Mouse (Mus musculus) stomach, postnatal 0 days (tissue): ENCODE data around the gene Trpm8. TPM values are rescaled to one million over a fixed set of nuclear protein-coding genes. Genes with fewer than 3 reads are reported as not detected.

Experiments used
- ATAC-seq: fragments of 200-750 bp; cut with Nextera tagmentation; 2 replicates; pipeline ENCODE4 v1.8.0; 2017; ENCODE audit not compliant: low FRiP score, low TSS enrichment
- DNase-seq: peaks from one replicate; pipeline ENCODE4 v3.0.0-alpha.2; 2016; ENCODE audit warnings: low spot score
- H3K27ac ChIP-seq: fragments of 300-500 bp; sonication (generic); replicated peaks from 2 replicates; pipeline ENCODE4 v1.5.1; 2014; ENCODE audit warnings: mild to moderate bottlenecking, control low read depth
- H3K27me3 ChIP-seq: fragments of 300-500 bp; sonication (generic); 2 replicates; pipeline ENCODE4 v1.6.1; 2014; ENCODE audit warnings: low read length; ENCODE audit not compliant: control insufficient read depth, insufficient read depth
- H3K36me3 ChIP-seq: fragments of 300-500 bp; sonication (generic); 2 replicates; pipeline ENCODE4 v1.6.1; 2014; ENCODE audit warnings: low read length, mixed read lengths; ENCODE audit not compliant: control insufficient read depth, insufficient read depth
- H3K4me1 ChIP-seq: fragments of 300-500 bp; sonication (generic); replicated peaks from 2 replicates; pipeline ENCODE4 v1.6.1; 2014; ENCODE audit warnings: antibody characterized with exemption; ENCODE audit not compliant: control insufficient read depth, insufficient read depth
- H3K4me2 ChIP-seq: fragments of 300-500 bp; sonication (generic); replicated peaks from 2 replicates; pipeline ENCODE4 v1.6.1; 2014; ENCODE audit warnings: low read depth, mild to moderate bottlenecking, control low read depth, moderate library complexity
- H3K4me3 ChIP-seq: fragments of 300-500 bp; sonication (generic); 2 replicates; pipeline ENCODE4 v1.5.1; 2014; ENCODE audit warnings: low read depth, low read length, control low read depth
- H3K9ac ChIP-seq: fragments of 300-500 bp; sonication (generic); 2 replicates; pipeline ENCODE4 v1.6.1; 2014; ENCODE audit warnings: mild to moderate bottlenecking, low read length, control low read depth, mixed read lengths
- H3K9me3 ChIP-seq: fragments of 300-500 bp; sonication (generic); 2 replicates; pipeline ENCODE4 v1.6.1; 2016; ENCODE audit warnings: low read length; ENCODE audit not compliant: control insufficient read depth
- CTCF ChIP-seq: IDR thresholded peaks from 2 replicates; pipeline ENCODE4 v1.5.1; 2016; ENCODE audit warnings: antibody characterized with exemption, low read depth, mild to moderate bottlenecking, moderate library complexity
- EP300 ChIP-seq: optimal IDR thresholded peaks from 2 replicates; pipeline ENCODE3; 2016; ENCODE audit warnings: antibody characterized with exemption
- WGBS: fragments of 180-500 bp; shearing (Covaris S2); extraction: QIAGEN DNeasy Blood & Tissue Kit; methylation state at CpG from one replicate; pipeline ENCODE4 v1.1.7; 2014; 5-methylcytosine and 5-hydroxymethylcytosine counted together
- polyA plus RNA-seq: library from polyadenylated mRNA; unstranded; fragments of >200 nt; fragmentation: Nextera tagmentation; extraction: Ambion mirVana; gene quantifications from 2 replicates; pipeline ENCODE4 v1.2.1, GENCODE M21; 2015

Gene Trpm8
- polyA plus RNA-seq, 1 experiment from 2014 or later = 0.06 TPM

DNA sequence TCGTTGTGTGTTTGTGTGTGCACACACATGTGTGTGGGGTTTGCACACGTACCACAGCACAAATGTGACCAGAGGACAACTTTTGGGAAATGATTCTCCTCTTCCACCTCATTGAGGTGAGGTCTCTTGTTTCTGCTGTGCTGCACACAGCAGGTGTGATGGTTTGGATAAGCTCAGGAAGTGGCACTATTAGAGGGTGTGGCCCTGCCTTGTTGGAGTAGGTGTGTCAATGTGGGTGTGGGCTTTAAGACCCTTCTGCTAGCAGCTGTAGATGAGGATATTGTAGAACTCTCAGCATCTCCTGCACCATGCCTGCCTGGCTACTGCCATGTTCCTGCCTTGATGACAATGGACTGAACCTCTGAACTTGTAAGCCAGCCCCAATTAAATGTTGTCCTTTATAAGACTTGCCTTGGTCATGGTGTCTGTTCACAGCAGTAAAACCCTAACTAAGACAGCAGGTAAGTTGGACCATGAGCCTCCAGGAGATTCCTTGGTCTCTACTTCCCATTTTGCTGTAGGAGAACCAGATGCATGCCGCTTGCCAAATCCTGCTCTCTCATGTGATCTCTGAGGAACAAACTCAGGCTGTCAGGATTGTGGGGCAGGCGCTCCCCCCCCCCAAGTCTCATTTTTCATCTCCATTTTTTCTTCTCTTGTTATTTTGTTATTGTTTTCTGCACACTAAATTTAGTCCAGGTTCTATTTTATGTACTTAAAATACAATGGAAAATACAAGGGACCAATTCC lies 18.9 kb downstream of the Trpm8 start:
- H3K9me3 ChIP-seq = peaks cover 29% of the 10 kb centered on the region
- H3K9ac ChIP-seq = no peak overlapping the region
- no peaks in the 10 kb centered on the region for H3K4me1 ChIP-seq
- DNase-seq (peak; percentile 25), ATAC-seq (peak; percentile 18; the same call in 1 of the 2 replicates)
- no peak overlapping the region for H3K4me2 ChIP-seq
- no peak overlapping the region for H3K4me3 ChIP-seq
- TF ChIP-seq CTCF (no peak), EP300 (no peak)
- no peak overlapping the region for H3K27ac ChIP-seq
- no peaks in the 10 kb centered on the region for H3K27me3 ChIP-seq
- 73% methylated on average over 4 of the region's 4 CpGs for WGBS
- H3K36me3 ChIP-seq = no peaks in the 10 kb centered on the region

DNA sequence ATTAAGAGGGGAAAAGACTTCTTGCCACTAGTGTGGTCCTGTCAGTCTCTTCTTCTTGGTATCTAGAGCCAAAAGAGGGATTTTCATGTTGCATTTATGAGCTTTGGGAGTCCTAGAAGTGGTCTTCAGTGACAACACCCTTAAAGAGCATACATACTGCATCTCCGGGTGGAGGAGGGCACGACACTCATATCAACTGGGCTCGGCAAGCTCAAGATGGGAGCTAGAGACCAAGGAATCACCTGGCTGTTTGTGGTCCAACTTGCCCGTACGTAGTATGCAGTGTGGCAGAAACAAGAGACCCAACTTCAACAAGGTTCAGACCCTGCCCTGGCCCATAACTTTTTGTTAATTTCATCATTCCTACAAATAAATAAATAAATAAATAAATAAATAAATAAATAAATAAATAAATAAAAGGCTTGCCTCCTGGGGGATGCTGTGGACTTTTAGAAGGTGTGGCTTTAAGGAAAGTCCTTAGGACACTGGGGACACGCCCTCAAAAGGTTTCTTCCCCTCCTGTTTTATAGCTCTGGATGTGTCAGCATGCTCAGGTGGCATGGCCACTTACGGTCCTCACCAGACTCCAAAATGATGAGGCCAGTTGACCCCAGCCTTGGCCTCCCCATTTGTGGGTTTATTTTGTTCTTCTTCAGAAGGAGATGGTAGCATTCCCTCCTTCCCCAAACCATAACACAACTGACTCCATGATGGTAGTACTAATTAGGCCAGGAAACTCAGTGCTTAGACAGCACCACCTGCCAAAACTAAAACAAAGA lies 20.2 kb downstream of the Trpm8 start:
- WGBS = 65% methylated on average over 7 of the region's 7 CpGs
- TF ChIP-seq EP300 (no peak), CTCF (no peak)
- no peak overlapping the region for H3K4me2 ChIP-seq

DNA sequence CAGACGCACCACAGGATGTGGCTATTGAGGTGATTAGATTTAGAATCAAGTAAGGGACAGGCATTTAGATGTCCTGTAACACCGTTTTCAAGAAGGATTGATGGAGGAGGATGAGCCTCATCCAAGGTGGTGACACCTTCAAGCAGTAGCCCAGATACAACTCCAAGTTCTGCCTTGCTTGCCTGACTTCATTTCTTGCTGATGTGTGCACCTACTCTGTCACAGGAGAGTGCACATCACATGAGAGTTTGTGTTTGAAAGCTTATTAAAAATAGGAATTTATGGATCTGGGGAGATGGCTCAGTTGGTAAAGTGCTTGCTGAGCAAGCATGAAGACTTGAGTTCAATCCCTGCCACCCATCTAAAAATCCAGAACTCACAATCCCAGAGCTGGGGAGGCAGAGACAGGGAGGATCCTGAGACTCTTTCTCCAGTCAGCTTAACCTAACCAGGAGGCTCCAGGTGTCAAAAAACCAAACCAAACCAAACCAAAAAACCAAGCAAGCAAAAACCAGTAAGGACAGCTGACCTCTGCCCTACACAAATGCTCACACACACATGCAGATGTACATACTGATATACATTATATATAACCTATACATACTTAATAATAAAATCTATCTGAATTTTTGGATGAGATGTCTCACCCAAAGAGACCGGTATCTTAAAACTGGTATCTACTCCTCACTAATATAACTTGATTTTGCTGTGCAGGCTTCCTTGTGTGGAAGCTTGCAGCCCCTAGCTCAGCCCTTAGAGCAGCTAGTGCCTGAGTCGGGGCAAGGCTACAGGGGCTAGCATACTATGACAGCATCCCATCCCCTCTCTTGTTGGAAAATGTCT lies 21.4 kb downstream of the Trpm8 start:
- WGBS = 58% methylated on average over 4 of the region's 4 CpGs
- Histone ChIP-seq H3K27ac (no peak overlapping the region), H3K4me3 (no peak overlapping the region), H3K9ac (no peak overlapping the region), H3K27me3 (no peaks in the 10 kb centered on the region), H3K4me1 (no peaks in the 10 kb centered on the region), H3K36me3 (no peaks in the 10 kb centered on the region), H3K4me2 (no peak overlapping the region), H3K9me3 (peaks cover 23% of the 10 kb centered on the region)
- ATAC-seq (no peak), DNase-seq (peak; percentile 19)
- TF ChIP-seq EP300 = no peak
- TF ChIP-seq CTCF = no peak

More for the DNA sequence above, 20.2 kb downstream of the Trpm8 start:
- DNase-seq (peak; percentile 34), ATAC-seq (no peak)
- H3K4me3 ChIP-seq = no peak overlapping the region
- no peaks in the 10 kb centered on the region for H3K4me1 ChIP-seq
- H3K27me3 ChIP-seq = no peaks in the 10 kb centered on the region
- no peaks in the 10 kb centered on the region for H3K36me3 ChIP-seq
- H3K9ac ChIP-seq = no peak overlapping the region
- no peak overlapping the region for H3K27ac ChIP-seq
- H3K9me3 ChIP-seq = peaks cover 23% of the 10 kb centered on the region

DNA sequence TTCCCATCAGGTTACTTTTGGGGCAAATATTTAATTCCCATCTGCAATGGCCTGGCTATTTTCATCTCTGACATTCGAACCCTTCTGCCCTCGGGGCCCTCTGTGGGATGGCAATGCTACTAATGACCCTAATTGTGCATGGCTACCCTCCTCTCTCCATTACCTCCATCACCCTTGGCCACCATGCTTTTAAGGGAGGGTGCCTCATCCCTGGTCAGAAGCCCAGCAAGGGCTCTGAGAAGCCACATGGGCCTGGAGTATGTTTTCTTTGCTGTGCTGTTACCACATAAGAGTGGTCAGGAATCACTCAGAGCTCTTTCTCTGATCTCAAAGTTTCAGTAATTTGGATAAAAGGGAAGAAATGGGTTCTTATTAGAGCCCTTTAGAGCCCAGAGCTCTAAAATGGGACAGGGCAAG lies 22.1 kb downstream of the Trpm8 start:
- Histone ChIP-seq H3K4me2 (no peak overlapping the region), H3K4me1 (no peaks in the 10 kb centered on the region), H3K9me3 (peaks cover 23% of the 10 kb centered on the region), H3K4me3 (no peak overlapping the region), H3K27ac (no peak overlapping the region), H3K27me3 (no peaks in the 10 kb centered on the region), H3K9ac (no peak overlapping the region), H3K36me3 (no peaks in the 10 kb centered on the region)
- ATAC-seq = no peak
- 79% methylated on average over 2 of the region's 2 CpGs for WGBS
- DNase-seq = peak; percentile 21
- TF ChIP-seq EP300 (no peak), CTCF (no peak)

DNA sequence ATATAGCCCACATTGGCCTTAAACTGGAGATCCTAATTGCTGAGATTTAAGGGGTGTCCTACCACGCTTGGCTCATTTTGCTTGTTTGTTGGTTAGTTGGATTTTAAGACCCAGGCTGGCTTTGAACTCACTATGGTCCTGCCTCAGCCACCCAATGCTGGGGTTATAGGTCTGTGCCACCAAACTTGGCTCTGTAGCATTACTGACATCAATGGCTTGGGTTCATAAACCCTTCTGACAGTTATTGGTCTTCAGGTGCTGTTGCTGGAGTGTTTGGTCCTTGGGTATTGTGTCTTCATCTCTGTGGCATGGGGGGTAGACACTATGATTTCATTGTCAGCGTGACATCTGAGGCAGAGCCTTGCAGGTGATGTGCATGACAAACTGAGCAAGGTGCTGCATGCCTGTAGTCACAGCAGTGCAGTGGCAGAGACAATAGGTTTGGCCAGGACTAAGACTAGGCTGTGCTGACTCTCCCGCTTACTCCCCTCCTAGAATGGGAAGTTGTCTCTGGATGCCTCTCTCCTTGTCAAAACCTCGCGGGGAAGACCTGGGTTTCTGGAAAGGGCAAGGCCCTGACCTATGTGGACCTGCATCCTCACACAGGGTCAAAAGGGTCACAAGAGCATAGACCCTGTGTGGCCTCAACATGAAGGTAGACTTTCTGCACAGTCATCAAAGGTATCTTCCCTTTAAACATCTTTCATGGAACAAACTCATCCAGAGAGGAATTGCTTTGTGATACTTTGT lies 23.0 kb downstream of the Trpm8 start:
- Histone ChIP-seq H3K4me2 (no peak overlapping the region), H3K4me3 (no peak overlapping the region), H3K27ac (no peak overlapping the region), H3K4me1 (no peaks in the 10 kb centered on the region), H3K36me3 (no peaks in the 10 kb centered on the region), H3K9me3 (peaks cover 26% of the 10 kb centered on the region), H3K9ac (no peak overlapping the region), H3K27me3 (no peaks in the 10 kb centered on the region)
- TF ChIP-seq EP300 (no peak), CTCF (no peak)
- WGBS = 39% methylated on average over 5 of the region's 5 CpGs
- DNase-seq = peak; percentile 26
- peak; percentile 3; the same call in 1 of the 2 replicates for ATAC-seq
